Mouse (Mus musculus) limb, embryonic 10.5 days (tissue): ENCODE measurements at regions not wholly inside any gene's neighbourhood (a gene's known extent, or its start where the extent isn't known, plus 50 kb on each side); places are given as distances from the start of the nearest gene placed in this dataset.

Experiments used
- DNase-seq: peaks from one replicate; pipeline ENCODE4 v3.0.0-alpha.2; 2017; ENCODE audit warnings: low spot score
- H3K27ac ChIP-seq: fragments of 300-500 bp; sonication (generic); 2 replicates; pipeline ENCODE4 v1.5.1; 2016; ENCODE audit warnings: mild to moderate bottlenecking
- H3K27me3 ChIP-seq: fragments of 300-500 bp; sonication (generic); 2 replicates; pipeline ENCODE4 v1.6.1; 2016; ENCODE audit warnings: low read depth, mild to moderate bottlenecking; ENCODE audit not compliant: poor library complexity, severe bottlenecking
- H3K36me3 ChIP-seq: fragments of 300-500 bp; sonication (generic); 2 replicates; pipeline ENCODE4 v1.6.1; 2016; ENCODE audit warnings: mild to moderate bottlenecking, moderate library complexity
- H3K4me1 ChIP-seq: fragments of 300-500 bp; sonication (generic); 2 replicates; pipeline ENCODE4 v1.6.1; 2016
- H3K4me3 ChIP-seq: fragments of 300-500 bp; sonication (generic); 2 replicates; pipeline ENCODE4 v1.5.1; 2016; ENCODE audit warnings: mild to moderate bottlenecking, moderate library complexity
- H3K9me3 ChIP-seq: fragments of 300-500 bp; sonication (generic); replicated peaks from 2 replicates; pipeline ENCODE4 v1.6.1; 2016; ENCODE audit warnings: mild to moderate bottlenecking
- WGBS: fragments of 180-500 bp; shearing (Covaris S2); methylation state at CpG from one replicate; pipeline ENCODE4 v1.1.7; 2016; 5-methylcytosine and 5-hydroxymethylcytosine counted together

DNA sequence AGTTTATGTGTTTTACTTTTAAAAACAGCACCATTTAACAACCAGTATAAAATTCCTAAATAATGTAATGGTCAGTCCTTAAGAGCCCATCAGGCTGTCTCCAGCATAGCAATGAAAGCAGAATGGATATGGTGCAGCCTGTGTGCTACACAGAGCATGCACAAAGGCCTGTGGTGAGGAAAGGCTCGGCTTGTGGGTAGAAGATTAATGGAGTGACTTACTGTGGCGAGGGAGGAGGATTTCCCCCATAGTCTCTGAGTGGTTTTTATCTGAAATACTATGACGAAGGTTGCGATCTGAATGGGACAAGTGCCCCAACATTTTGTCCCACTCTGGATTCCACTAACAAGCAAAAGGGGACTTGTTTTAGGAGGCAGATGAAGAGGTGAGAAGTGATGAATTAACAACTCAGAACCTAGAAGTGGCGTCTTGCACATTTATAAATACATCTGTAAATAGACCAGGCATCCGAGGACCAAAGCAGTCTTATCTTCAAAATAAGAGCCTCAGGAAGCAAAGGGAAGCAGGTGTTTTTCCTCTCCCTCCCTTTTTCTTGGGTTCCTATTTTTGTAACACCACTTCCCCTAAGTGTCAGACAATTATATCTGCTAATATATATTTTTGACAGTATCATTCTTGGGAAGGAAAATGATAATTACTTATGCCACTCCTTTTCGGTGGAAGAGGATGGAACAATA lies 55.9 kb upstream of the Clnk start:
- 67% methylated on average over 7 of the region's 7 CpGs for WGBS
- no peak overlapping the region for H3K4me3 ChIP-seq
- no peaks in the 10 kb centered on the region for H3K27me3 ChIP-seq
- H3K36me3 ChIP-seq, result no peaks in the 10 kb centered on the region
- H3K4me1 ChIP-seq, result no peaks in the 10 kb centered on the region
- no peaks in the 10 kb centered on the region for H3K9me3 ChIP-seq
- no peak for DNase-seq
- H3K27ac ChIP-seq, result no peak overlapping the region

DNA sequence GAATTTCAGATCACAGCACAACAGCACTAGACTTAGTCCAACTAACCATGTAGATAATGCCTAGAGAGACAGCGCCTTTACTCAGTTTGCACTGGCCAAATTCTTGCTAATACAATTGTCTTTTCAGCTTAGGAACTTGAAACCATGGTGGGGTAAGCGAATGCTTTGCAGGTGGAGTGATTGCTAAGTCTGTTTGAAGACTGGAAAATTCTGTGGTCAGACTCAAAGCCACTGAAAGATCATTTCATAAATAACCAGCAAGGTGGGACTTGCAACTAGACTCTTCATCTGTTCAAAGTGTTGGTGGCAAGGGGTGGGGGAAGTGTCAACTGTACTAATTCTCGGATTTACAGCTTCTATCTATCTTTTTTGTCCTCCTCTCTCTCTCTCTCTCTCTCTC lies 50.4 kb upstream of the Clnk start:
- Histone ChIP-seq H3K36me3 (no peaks in the 10 kb centered on the region), H3K4me3 (no peak overlapping the region), H3K27ac (no peak overlapping the region), H3K4me1 (no peaks in the 10 kb centered on the region), H3K27me3 (no peaks in the 10 kb centered on the region), H3K9me3 (no peaks in the 10 kb centered on the region)
- no peak for DNase-seq
- 91% methylated on average over 3 of the region's 3 CpGs for WGBS
